Mouse (Mus musculus) layer of hippocampus, postnatal 14 days (tissue): ENCODE measurements around the gene Cnga4. TPM values are rescaled to one million over a fixed set of nuclear protein-coding genes. Genes with fewer than 3 reads are reported as not detected.
"Not testable (repeated sequence)": the region's sequence is repeated elsewhere in the genome, so short reads cannot be mapped to it uniquely, and the experiment has no call there.

Experiments
- DNase-seq, 2 experiments: peaks; one replicate each; pipeline ENCODE4 v3.0.0; 2021 to 2022; ENCODE audit warnings: low spot score in 2 of 2, mixed read lengths in 1 of 2
- total RNA-seq, 2 experiments: library from RNA; stranded (reverse); gene quantifications; 2 replicates each; pipeline ENCODE4 v1.2.3; 2021

Gene Cnga4
- total RNA-seq, 2 experiments from 2014 or later = 0.39 to 0.41 TPM

DNA sequence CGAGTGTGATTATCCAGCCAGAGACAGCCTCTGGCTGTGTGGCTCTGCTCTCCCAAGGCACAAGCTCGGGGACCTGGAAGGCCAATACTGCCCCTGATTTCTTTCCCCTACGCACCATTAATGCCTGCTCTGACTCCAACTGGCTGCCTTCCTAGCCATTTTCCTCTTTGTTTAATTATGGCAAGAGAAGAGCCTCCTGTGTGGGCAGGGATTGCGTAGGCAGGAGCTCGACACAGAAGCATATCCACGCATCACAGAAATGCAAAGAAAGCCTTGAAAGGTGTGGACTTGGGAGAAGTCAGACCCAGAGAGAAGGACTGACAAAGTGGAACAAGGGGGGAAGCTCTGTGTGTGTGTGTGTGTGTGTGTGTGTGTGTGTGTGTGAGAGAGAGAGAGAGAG lies 10.0 kb downstream of the Cnga4 start:
- DNase-seq = no peak

GRCm38 (mm10) chr7:105416529-105416928 lies 12.2 kb downstream of the Cnga4 start:
- no peak for DNase-seq

DNA sequence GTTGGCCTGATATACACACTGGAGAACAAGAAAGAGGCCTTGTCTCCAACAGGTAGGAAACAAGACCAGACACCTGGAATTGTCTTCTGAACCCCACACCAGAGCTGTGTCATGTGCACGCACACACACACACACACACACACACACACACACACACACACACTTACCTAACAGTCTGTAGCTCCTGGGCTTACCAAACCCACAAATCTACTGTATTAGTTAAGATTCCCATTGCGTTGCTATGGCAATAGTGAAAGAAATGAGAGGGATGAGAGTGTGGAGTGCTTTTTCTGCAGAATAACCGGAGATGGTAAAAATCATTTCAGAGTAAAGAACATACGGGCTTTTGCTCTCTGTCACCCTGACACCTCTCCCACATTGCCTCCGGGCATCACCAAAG lies 13.7 kb downstream of the Cnga4 start:
- no peak for DNase-seq

DNA sequence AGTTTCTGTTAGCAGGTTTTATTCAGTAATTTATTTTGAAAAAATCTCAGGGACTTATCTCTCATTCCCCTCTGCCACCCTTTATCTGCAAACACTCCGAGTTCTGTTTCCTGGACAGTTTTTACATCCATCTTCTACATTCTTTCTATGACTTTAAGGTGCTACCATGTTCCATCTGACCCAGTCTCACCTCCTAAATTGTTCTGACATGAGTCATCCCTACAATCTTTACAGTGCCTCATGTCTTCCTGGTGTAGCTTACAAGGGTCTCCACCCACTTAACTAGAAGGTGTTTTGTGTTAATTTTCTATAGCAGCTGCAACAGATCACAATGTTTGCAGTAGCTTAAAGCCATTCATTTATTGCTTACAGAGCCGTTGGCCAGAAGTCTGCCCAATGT lies 16.5 kb downstream of the Cnga4 start:
- no peak for DNase-seq

GRCm38 (mm10) chr7:105424368-105424767 lies 20.0 kb downstream of the Cnga4 start:
- DNase-seq = no peak

GRCm38 (mm10) chr7:105425424-105426043 lies 21.2 kb downstream of the Cnga4 start, which contains the start of gene Cckbr:
Cckbr (plus strand) TSS chr7:105425731.
- DNase-seq = peak in 1 of 2 experiments; percentile 16

DNA sequence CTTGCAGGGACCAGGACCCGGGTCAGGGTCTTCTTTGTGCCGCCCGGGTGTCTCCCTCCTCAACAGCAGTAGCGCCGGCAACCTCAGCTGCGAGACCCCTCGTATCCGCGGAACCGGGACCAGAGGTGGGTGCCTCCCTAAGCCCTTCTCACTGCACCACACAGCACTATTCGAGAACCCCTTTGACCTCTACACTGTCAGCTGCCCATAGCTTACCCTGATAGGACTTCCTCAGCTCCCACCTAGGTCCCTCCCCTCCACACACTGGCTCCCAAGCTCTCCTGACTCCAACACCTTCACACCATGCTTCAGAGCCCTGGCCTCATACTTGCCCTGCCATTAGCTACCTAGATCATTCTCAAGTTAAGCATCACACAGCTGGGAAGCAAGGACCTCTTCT lies 21.7 kb downstream of the Cnga4 start:
- DNase-seq = no peak

- DNase-seq = no peak
Observed at GRCm38 (mm10) chr7:105432058-105432457, 27.7 kb downstream of the Cnga4 start.

DNA sequence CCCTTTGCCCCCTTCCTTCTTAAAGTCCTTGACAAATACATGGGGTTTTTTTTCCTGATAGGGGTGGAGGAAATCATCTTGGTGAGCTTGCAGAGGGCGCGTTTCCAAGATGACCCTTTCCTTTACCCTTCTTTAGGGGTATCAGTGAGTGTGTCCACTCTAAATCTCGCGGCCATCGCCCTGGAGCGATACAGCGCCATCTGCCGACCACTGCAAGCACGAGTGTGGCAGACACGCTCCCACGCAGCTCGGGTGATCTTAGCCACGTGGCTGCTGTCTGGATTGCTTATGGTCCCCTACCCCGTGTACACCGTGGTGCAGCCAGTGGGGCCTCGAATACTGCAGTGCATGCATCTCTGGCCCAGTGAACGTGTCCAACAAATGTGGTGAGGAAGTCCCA lies 29.5 kb downstream of the Cnga4 start:
- no peak for DNase-seq

DNA sequence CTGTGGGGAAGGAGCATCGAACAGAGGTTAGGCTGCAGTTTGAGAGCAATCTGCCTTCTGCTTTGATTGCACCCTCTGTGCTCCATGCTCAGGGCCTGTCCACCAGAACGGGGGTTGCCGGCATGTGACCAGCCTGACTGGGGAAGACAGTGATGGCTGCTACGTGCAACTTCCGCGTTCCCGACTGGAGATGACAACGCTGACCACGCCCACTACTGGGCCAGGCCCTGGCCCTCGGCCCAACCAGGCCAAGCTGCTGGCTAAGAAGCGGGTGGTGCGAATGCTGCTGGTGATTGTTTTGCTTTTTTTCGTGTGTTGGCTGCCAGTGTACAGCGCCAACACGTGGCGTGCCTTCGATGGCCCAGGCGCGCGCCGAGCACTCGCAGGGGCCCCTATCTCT lies 30.4 kb downstream of the Cnga4 start:
- DNase-seq = no peak

- peak; percentile 18 to 37 for DNase-seq
Observed at GRCm38 (mm10) chr7:105437979-105438772, 33.8 kb downstream of the Cnga4 start.

- DNase-seq = no peak
Observed at GRCm38 (mm10) chr7:105441426-105441825, 37.1 kb downstream of the Cnga4 start.

- DNase-seq = no peak
Observed at GRCm38 (mm10) chr7:105445076-105445475, 40.7 kb downstream of the Cnga4 start.

GRCm38 (mm10) chr7:105453345-105453744 lies 49.0 kb downstream of the Cnga4 start:
- not testable (repeated sequence) for DNase-seq

Other genes starting within 250 kb of the Cnga4 start
- not detected for gene Olfr684, start 240.9 kb upstream of the Cnga4 start, total RNA-seq
- not detected for gene Olfr685, start 218.6 kb upstream of the Cnga4 start, total RNA-seq
- gene Olfr686, start 197.1 kb upstream of the Cnga4 start, total RNA-seq = not detected
- not detected for gene Olfr688, start 116.5 kb upstream of the Cnga4 start, total RNA-seq
- gene Olfr689, start 93.4 kb upstream of the Cnga4 start, total RNA-seq = not detected
- 1 to 10 TPM in 1 of 2 experiments, under 1 TPM in 1; 0.53 to 1.0 TPM for gene Olfr690, start 70.5 kb upstream of the Cnga4 start, total RNA-seq
- 1 to 10 TPM in 1 of 2 experiments, under 1 TPM in 1; 0.90 to 1.2 TPM for gene Olfr691, start 62.3 kb upstream of the Cnga4 start, total RNA-seq
- not detected for gene Olfr692, start 36.3 kb upstream of the Cnga4 start, total RNA-seq
- gene Gm5901, start 29.5 kb upstream of the Cnga4 start, total RNA-seq = not detected
- gene Fam160a2, start 4.5 kb upstream of the Cnga4 start, total RNA-seq = 10 to 100 TPM; 54.3 to 58.2 TPM
- 10 to 100 TPM; 10.1 to 11.3 TPM for gene Cckbr, start 21.2 kb downstream of the Cnga4 start, total RNA-seq
- gene Cavin3, start 77.7 kb downstream of the Cnga4 start, total RNA-seq = 10 to 100 TPM; 13.8 to 14.1 TPM
- gene Smpd1, start 149.8 kb downstream of the Cnga4 start, total RNA-seq = 10 to 100 TPM; 90.1 to 93.9 TPM
- 100 to 1,000 TPM; 368 to 375 TPM for gene Apbb1, start 177.1 kb downstream of the Cnga4 start, total RNA-seq
- not detected for gene Hpx, start 195.6 kb downstream of the Cnga4 start, total RNA-seq
- gene Trim3, start 229.0 kb downstream of the Cnga4 start, total RNA-seq = 100 to 1,000 TPM; 136 to 145 TPM
- gene Timm10b, start 235.5 kb downstream of the Cnga4 start, total RNA-seq = 10 to 100 TPM; 82.3 to 87.2 TPM
- gene Arfip2, start 235.8 kb downstream of the Cnga4 start, total RNA-seq = 100 to 1,000 TPM in 1 of 2 experiments, 10 to 100 TPM in 1; 97.8 to 101 TPM
- gene Gm45799, start 236.0 kb downstream of the Cnga4 start, total RNA-seq = 10 to 100 TPM in 1 of 2 experiments, 1 to 10 TPM in 1; 5.4 to 11.8 TPM
- gene Dnhd1, start 246.3 kb downstream of the Cnga4 start, total RNA-seq = 1 to 10 TPM; 5.5 to 6.0 TPM